Mouse (Mus musculus) gastrocnemius, adult 18-20 months (tissue): ENCODE data around the gene Abhd14a. TPM values are rescaled to one million over a fixed set of nuclear protein-coding genes. Genes with fewer than 3 reads are reported as not detected.

Experiments
- DNase-seq: peaks from one replicate; pipeline ENCODE4 v3.0.0; 2021; ENCODE audit warnings: low spot score
- total RNA-seq, 2 experiments: library from RNA; stranded (reverse); gene quantifications; 2 replicates each; pipeline ENCODE4 v1.2.3; 2021

The Abhd14a gene
- total RNA-seq, 2 experiments from 2014 or later, result 16.9 to 17.0 TPM

GRCm38 (mm10) chr9:106413606-106414005 is 33.9 kb downstream of the Abhd14a start:
- peak; percentile 87 for DNase-seq

- no peak for DNase-seq
Observed at GRCm38 (mm10) chr9:106412210-106412609, 35.3 kb downstream of the Abhd14a start.

- no peak for DNase-seq
Observed at GRCm38 (mm10) chr9:106411729-106412128, 35.7 kb downstream of the Abhd14a start.

GRCm38 (mm10) chr9:106411091-106411594 is 36.3 kb downstream of the Abhd14a start:
- DNase-seq, result peak; percentile 42

- DNase-seq, result no peak
Observed at GRCm38 (mm10) chr9:106410086-106410650, 37.3 kb downstream of the Abhd14a start.

GRCm38 (mm10) chr9:106409096-106409495 is 38.4 kb downstream of the Abhd14a start:
- no peak for DNase-seq

- DNase-seq, result peak; percentile 86
Observed at GRCm38 (mm10) chr9:106406443-106407078, 40.9 kb downstream of the Abhd14a start.

- DNase-seq, result peak; percentile 89
Observed at GRCm38 (mm10) chr9:106405275-106405674, 42.2 kb downstream of the Abhd14a start.

- no peak for DNase-seq
Observed at GRCm38 (mm10) chr9:106402607-106403375, 44.7 kb downstream of the Abhd14a start.

- no peak for DNase-seq
Observed at GRCm38 (mm10) chr9:106402149-106402548, 45.3 kb downstream of the Abhd14a start.

GRCm38 (mm10) chr9:106399808-106400207 is 47.7 kb downstream of the Abhd14a start:
- no peak for DNase-seq

GRCm38 (mm10) chr9:106398667-106399311 is 48.7 kb downstream of the Abhd14a start:
- DNase-seq, result no peak

GRCm38 (mm10) chr9:106397733-106398132 is 49.7 kb downstream of the Abhd14a start:
- no peak for DNase-seq

- no peak for DNase-seq
Observed at GRCm38 (mm10) chr9:106394649-106395602, 52.6 kb downstream of the Abhd14a start.

GRCm38 (mm10) chr9:106393548-106393947 is 53.9 kb downstream of the Abhd14a start:
- DNase-seq, result no peak

GRCm38 (mm10) chr9:106392828-106393527 is 54.5 kb downstream of the Abhd14a start:
- DNase-seq, result no peak
